Mouse (Mus musculus) myocyte (in vitro differentiated cells): Measurements from ENCODE around the gene Gm5741. TPM values are rescaled to one million over a fixed set of nuclear protein-coding genes. Genes with fewer than 3 reads are reported as not detected.
A peak's percentile ranks its signal among the peaks of the same experiment; 100 is the strongest.

Experiments
- H3K27me3 ChIP-seq: one replicate; pipeline ENCODE4 v1.6.1; 2011; ENCODE audit not compliant: control insufficient read depth, insufficient read depth, insufficient read length
- H3K36me3 ChIP-seq: one replicate; pipeline ENCODE4 v1.6.1; 2011; ENCODE audit not compliant: control insufficient read depth, insufficient read depth
- H3K4me2 ChIP-seq: one replicate; pipeline ENCODE4 v1.6.1; 2011; ENCODE audit warnings: low read depth, control low read depth
- H3K4me3 ChIP-seq: one replicate; pipeline ENCODE4 v1.5.1; 2011; ENCODE audit warnings: mild to moderate bottlenecking, control low read depth, moderate library complexity
- H3K79me2 ChIP-seq: one replicate; pipeline ENCODE4 v1.6.1; 2011; ENCODE audit not compliant: control insufficient read depth, insufficient read depth
- H3ac ChIP-seq: one replicate; pipeline ENCODE4 v1.6.1; 2011; ENCODE audit not compliant: control insufficient read depth, insufficient read length
- CEBPB ChIP-seq: IDR thresholded peaks from 2 replicates; pipeline ENCODE4 v1.6.1; 2011; ENCODE audit warnings: mild to moderate bottlenecking, moderate library complexity; ENCODE audit not compliant: poor library complexity, insufficient read depth, severe bottlenecking
- E2F4 ChIP-seq: IDR thresholded peaks from one replicate; pipeline ENCODE4 v1.6.1; 2011; ENCODE audit warnings: mild to moderate bottlenecking, control low read depth, moderate library complexity; ENCODE audit not compliant: insufficient read depth
- MAX ChIP-seq: IDR thresholded peaks from one replicate; pipeline ENCODE4 v1.6.1; 2011; ENCODE audit warnings: low read depth, mild to moderate bottlenecking, control low read depth
- MYOD1 ChIP-seq, 3 experiments: IDR thresholded peaks; one replicate each; pipeline ENCODE4 v1.6.1; 2011; ENCODE audit warnings: control low read depth in 2 of 3, low read depth in 2 of 3, mild to moderate bottlenecking in 2 of 3, moderate library complexity in 1 of 3; ENCODE audit not compliant: insufficient read length in 2 of 3, control insufficient read depth in 1 of 3
- MYOG ChIP-seq, 3 experiments: IDR thresholded peaks; one replicate each; pipeline ENCODE4 v1.6.1; 2011; ENCODE audit warnings: control low read depth in 2 of 3, low read depth in 2 of 3, mild to moderate bottlenecking in 2 of 3; ENCODE audit not compliant: insufficient read length in 2 of 3, control insufficient read depth in 1 of 3, insufficient read depth in 1 of 3
- POLR2A ChIP-seq: IDR thresholded peaks from one replicate; pipeline ENCODE4 v1.6.1; 2011; ENCODE audit warnings: low read depth, mild to moderate bottlenecking, control low read depth, moderate library complexity; ENCODE audit not compliant: insufficient read length
- POLR2AphosphoS2 ChIP-seq: IDR thresholded peaks from one replicate; pipeline ENCODE4 v1.6.1; 2011; ENCODE audit warnings: low read depth, control low read depth; ENCODE audit not compliant: insufficient read length
- REST ChIP-seq: IDR thresholded peaks from one replicate; pipeline ENCODE4 v1.6.1; 2011; ENCODE audit warnings: mild to moderate bottlenecking, control low read depth, moderate library complexity; ENCODE audit not compliant: insufficient read depth, insufficient read length
- SRF ChIP-seq: IDR thresholded peaks from one replicate; pipeline ENCODE4 v1.6.1; 2011; ENCODE audit warnings: low read depth; ENCODE audit not compliant: control insufficient read depth, insufficient read length
- TCF12 ChIP-seq: IDR thresholded peaks from one replicate; pipeline ENCODE4 v1.6.1; 2011; ENCODE audit warnings: mild to moderate bottlenecking, control low read depth; ENCODE audit not compliant: poor library complexity, insufficient read depth, severe bottlenecking
- TCF3 ChIP-seq: IDR thresholded peaks from one replicate; pipeline ENCODE4 v1.6.1; 2011; ENCODE audit warnings: low read depth, control low read depth; ENCODE audit not compliant: insufficient read length
- USF1 ChIP-seq: IDR thresholded peaks from one replicate; pipeline ENCODE4 v1.6.1; 2011; ENCODE audit warnings: low read depth, mild to moderate bottlenecking, control low read depth, moderate library complexity
- polyA plus RNA-seq: library from polyadenylated mRNA; unstranded; fragments of >200 nt; fragmentation: generic; extraction: Trizol; gene quantifications from one replicate; pipeline ENCODE4 v1.2.1, GENCODE M21; 2012; ENCODE audit warnings: missing spikeins

Gm5741 gene
- polyA plus RNA-seq, 1 experiment, result 0.31 TPM

DNA sequence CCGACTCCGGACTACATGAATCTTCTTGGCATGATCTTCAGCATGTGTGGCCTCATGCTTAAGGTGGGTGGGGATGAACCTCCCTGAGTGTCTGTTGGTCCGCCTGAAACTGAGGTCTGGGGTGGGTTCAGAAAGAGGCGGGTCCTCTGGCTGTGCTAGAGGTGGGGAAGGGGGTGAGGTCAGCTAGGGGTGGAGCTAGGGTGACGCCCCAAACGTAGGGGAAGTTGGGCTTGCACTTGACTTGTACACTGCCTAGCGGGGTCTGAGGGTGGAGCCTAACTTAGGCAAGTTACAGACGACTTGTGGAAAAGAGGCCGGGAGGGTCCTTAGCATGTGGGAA lies 13.4 kb upstream of the Gm5741 start, which contains the start of gene Wdr83:
Wdr83 (minus strand) TSS at position 91 of the 340 bp plus-strand sequence.
- H3ac ChIP-seq, result peak within 1 kb of the TSS; percentile 74
- peak within 1 kb of the TSS; percentile 96 for H3K4me3 ChIP-seq
- peak within 1 kb of the TSS; percentile 83 for H3K4me2 ChIP-seq
- H3K36me3 ChIP-seq, result no peaks in the 10 kb centered on the region
- TF ChIP-seq TCF3 (no peak), SRF (no peak), USF1 (no peak), REST (no peak), MAX (no peak), POLR2A (no peak), TCF12 (no peak), MYOG (IDR thresholded peaks at IDR 0.05; ENCODE audit: control insufficient read depth in 1 of 3, insufficient read depth in 1 of 3, insufficient read length in 2 of 3, low read depth in 2 of 3) (no peak), POLR2AphosphoS2 (no peak), MYOD1 (IDR thresholded peaks at IDR 0.05; ENCODE audit: control insufficient read depth in 1 of 3, insufficient read length in 2 of 3, low read depth in 2 of 3) (no peak), E2F4 (no peak), CEBPB (no peak)
- H3K27me3 ChIP-seq, result no peaks in the 10 kb centered on the region
- peaks cover 9% of the 10 kb centered on the region for H3K79me2 ChIP-seq

DNA sequence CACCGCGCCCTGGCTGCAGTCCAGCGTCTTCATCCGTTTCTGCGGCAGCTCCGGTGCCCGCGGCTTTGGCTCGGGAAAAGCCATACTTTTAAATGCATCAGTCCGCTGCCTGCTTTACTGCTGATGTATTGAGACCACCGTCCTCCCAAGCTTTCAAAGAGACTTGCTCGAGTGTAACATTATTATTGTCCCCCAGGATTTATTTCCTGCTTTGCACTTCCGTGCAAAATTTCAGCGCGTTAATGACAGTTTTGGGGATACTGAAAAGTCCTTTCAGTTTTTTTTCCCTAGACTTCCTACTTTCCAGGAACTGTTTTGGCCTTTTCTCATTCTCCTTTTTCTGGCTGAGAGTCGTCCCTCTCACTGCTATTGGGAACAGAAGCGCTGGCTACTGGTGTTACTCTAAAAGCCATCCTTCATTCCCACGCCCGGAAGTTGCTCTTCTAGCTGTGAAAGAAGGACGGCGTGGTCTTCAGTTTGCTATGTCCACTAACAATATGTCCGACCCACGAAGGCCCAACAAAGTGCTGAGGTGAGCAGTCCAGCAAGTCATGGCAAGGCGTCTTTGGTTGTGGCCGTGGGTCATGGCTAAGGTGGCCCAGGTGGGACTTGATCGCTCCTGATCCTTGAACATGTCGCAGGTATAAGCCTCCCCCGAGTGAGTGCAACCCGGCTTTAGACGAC lies 12.9 kb upstream of the Gm5741 start, which contains the start of gene Wdr83os:
Wdr83os (plus strand) TSS at position 209 of the 684 bp plus-strand sequence.
- peaks cover 9% of the 10 kb centered on the region for H3K79me2 ChIP-seq
- H3K27me3 ChIP-seq, result no peaks in the 10 kb centered on the region
- peak within 1 kb of the TSS; percentile 74 for H3ac ChIP-seq
- H3K4me3 ChIP-seq, result peak within 1 kb of the TSS; percentile 96
- peak within 1 kb of the TSS; percentile 83 for H3K4me2 ChIP-seq
- TF ChIP-seq MYOG (IDR thresholded peaks at IDR 0.05; ENCODE audit: control insufficient read depth in 1 of 3, insufficient read depth in 1 of 3, insufficient read length in 2 of 3, low read depth in 2 of 3), result no peak
- TF ChIP-seq SRF, result no peak
- TF ChIP-seq TCF3, result no peak
- no peak for TF ChIP-seq REST
- TF ChIP-seq E2F4, result no peak
- TF ChIP-seq POLR2A, result peak; percentile 0
- no peak for TF ChIP-seq USF1
- TF ChIP-seq POLR2AphosphoS2, result no peak
- H3K36me3 ChIP-seq, result peaks cover 2% of the 10 kb centered on the region

DNA sequence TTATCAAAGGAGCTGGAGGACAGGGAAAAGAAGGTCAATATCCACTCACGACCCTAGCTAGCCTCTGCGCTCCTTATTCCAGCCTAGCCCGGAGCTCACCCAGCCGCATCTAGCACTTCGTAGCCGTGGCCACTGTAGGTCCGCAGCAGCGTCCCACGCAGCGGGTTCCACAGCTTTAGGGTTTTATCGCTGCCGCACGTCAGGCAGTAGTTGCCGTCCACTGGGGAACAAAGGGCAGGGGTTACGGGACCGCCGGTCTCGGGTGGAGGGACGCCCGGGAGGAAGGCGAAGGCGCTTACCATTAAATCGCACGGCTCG lies 12.4 kb upstream of the Gm5741 start:
- peak overlapping the region; percentile 83 for H3K4me2 ChIP-seq
- peak overlapping the region; percentile 96 for H3K4me3 ChIP-seq
- peaks cover 7% of the 10 kb centered on the region for H3K36me3 ChIP-seq
- peak overlapping the region; percentile 74 for H3ac ChIP-seq
- TF ChIP-seq USF1 (no peak), POLR2AphosphoS2 (peak; percentile 12), POLR2A (peak; percentile 5), SRF (no peak)
- peaks cover 9% of the 10 kb centered on the region for H3K79me2 ChIP-seq
- H3K27me3 ChIP-seq, result no peaks in the 10 kb centered on the region

DNA sequence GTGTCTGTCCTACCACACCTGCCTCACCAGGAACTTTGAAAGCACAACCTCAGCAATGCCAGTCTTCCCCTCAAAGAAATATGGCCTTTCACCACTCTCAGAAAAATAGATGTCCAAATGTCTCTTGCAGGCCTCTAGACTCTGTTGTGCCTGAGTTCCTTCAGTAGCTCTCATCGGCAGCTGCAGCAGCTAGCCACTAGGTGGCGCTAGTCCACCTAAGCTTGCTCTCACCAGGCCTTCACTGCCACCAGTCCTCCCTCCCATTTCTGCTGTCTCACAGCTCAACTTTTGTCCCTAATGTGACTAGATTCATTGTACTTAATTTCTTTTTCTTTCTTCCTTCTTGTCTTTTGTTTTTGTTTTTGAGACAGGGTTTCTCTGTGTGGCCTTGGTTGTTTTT lies 9.2 kb upstream of the Gm5741 start:
- Histone ChIP-seq H3K4me2 (no peak overlapping the region), H3ac (no peak overlapping the region), H3K27me3 (no peaks in the 10 kb centered on the region), H3K4me3 (no peak overlapping the region), H3K79me2 (peaks cover 9% of the 10 kb centered on the region), H3K36me3 (peaks cover 12% of the 10 kb centered on the region)
- TF ChIP-seq POLR2AphosphoS2 (no peak), TCF3 (no peak), CEBPB (no peak), MYOD1 (IDR thresholded peaks at IDR 0.05; ENCODE audit: control insufficient read depth in 1 of 3, insufficient read length in 2 of 3, low read depth in 2 of 3) (no peak), USF1 (no peak), E2F4 (no peak), TCF12 (no peak)

DNA sequence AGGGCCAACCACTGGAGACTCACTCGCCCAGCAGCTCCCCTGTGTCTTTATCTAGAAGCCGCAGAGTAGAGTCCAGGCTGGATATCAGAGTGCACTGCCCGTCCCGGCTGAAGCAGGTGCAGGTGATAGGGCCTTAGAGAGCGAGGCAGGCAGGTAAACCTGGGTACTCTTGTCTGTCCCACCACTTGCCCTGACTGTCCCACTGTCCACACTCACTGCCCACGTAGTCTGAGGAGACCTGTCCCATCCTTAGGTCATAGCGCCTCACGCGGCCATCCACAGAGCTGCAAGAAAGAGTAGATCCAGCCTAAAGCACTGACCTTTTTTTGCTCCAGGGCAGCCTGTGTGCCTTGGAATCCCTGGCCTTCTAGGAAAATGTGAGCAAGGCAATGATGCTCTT lies 8.2 kb upstream of the Gm5741 start:
- Histone ChIP-seq H3K27me3 (no peaks in the 10 kb centered on the region), H3ac (no peak overlapping the region), H3K36me3 (peaks cover 12% of the 10 kb centered on the region), H3K79me2 (peaks cover 9% of the 10 kb centered on the region), H3K4me3 (no peak overlapping the region), H3K4me2 (no peak overlapping the region)
- TF ChIP-seq POLR2AphosphoS2, result no peak
- TF ChIP-seq TCF3, result no peak
- TF ChIP-seq MAX, result no peak
- TF ChIP-seq POLR2A, result no peak
- no peak for TF ChIP-seq CEBPB
- no peak for TF ChIP-seq MYOD1 (IDR thresholded peaks at IDR 0.05; ENCODE audit: control insufficient read depth in 1 of 3, insufficient read length in 2 of 3, low read depth in 2 of 3)
- TF ChIP-seq USF1, result no peak
- TF ChIP-seq MYOG (IDR thresholded peaks at IDR 0.05; ENCODE audit: control insufficient read depth in 1 of 3, insufficient read depth in 1 of 3, insufficient read length in 2 of 3, low read depth in 2 of 3), result no peak
- no peak for TF ChIP-seq TCF12
- no peak for TF ChIP-seq SRF
- no peak for TF ChIP-seq REST
- TF ChIP-seq E2F4, result no peak
